ENCODE assay signal across 8 mouse cellular contexts in the genomic region with DNA sequence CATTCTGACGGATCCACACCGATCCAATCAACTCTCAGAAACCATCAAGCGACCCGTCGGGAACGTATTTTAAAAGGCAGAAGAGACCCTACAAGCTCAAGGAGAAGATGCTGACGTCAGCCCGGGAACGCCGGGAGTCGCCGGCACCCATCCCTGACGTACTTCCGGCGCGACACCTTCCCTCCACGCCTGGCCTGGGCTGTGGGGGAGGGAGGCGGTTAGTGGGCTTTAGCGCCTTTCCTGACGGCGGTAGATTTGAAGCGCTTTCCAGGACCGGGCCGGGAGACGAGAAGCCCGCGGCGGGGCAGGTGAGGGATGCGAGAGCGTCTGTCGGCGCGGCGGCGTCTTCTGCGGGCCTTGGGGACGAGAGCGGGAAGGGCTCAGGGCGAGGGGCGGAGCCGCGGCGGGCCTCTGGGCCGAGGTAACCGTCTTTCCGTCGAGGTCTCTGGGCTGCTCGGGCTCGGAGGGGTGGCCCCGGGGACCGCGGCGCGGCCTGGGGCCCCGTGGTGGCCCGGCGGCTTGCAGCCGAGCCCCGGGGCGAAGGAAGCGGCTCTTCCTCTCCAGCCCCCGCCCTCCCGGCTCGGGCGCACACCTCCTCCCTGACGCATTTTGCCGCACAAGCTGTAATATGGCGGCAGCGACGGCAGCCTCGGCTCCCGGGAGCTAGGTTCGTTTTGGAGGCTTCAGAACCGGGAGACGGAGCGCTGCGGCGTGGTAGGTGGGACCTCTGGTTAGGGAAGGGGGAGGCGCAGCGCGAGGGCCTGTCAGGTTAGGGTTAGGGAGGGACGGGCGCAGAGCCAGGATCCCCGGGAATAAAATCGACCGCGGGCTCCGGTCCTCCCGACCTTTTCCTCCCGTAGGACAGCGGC. TPM values are rescaled to one million over a fixed set of nuclear protein-coding genes. Genes with fewer than 3 reads are reported as not detected.
DNase-seq lines count a peak whose midpoint lies in the region; ATAC-seq and TF ChIP-seq lines count a peak whose summit lies in the region.

No protein-coding gene starts in this region.

- WGBS in cerebellum, adult 2 months, result under 1% methylated on average over 89 of the region's 91 CpGs
- 0% methylated on average over 86 of the region's 91 CpGs for WGBS in lung, embryonic 16.5 days

- TF ChIP-seq EP300 in MEL (IDR thresholded peaks at IDR 0.05; ENCODE audit: low read depth in 1 of 2, low read length in 2 of 2), result peak in 1 of 2 experiments; percentile 40; a peak in 1 of 4 replicates

- peak overlapping the region; percentile 91 to 95 for H3K4me3 ChIP-seq in MEL (ENCODE audit: control insufficient read depth in 1 of 2, insufficient read depth in 1 of 2, low read depth in 2 of 2, low read length in 2 of 2)
- H3K4me3 ChIP-seq in cerebellum, adult 2 months (replicated peaks; ENCODE audit: insufficient read depth, low read depth, low read length), result peak overlapping the region; percentile 72
- peak overlapping the region; percentile 99 for H3K4me3 ChIP-seq in lung, embryonic 16.5 days (ENCODE audit: low read length)

- peak in 1 of 2 experiments; percentile 85; a peak in 3 of 4 replicates for TF ChIP-seq POLR2A in MEL (IDR thresholded peaks at IDR 0.05; ENCODE audit: control insufficient read depth in 1 of 2, insufficient read depth in 1 of 2, low read depth in 1 of 2, low read length in 2 of 2, poor library complexity in 1 of 2)
- TF ChIP-seq POLR2A in cerebellum, adult 2 months (IDR thresholded peaks at IDR 0.05; ENCODE audit: borderline replicate concordance, insufficient read depth, low read length), result peak; percentile 92

- H3K36me3 ChIP-seq in MEL (ENCODE audit: control insufficient read depth in 1 of 2, insufficient read depth in 2 of 2, low read length in 2 of 2), result peaks cover 6 to 15% of the 10 kb centered on the region in 2 experiments
- H3K36me3 ChIP-seq in lung, embryonic 16.5 days (ENCODE audit: control insufficient read depth, insufficient read depth, low read length), result no peaks in the 10 kb centered on the region

- H3K4me2 ChIP-seq in lung, embryonic 16.5 days (ENCODE audit: low read depth, low read length), result peak overlapping the region; percentile 86

- no peaks in the 10 kb centered on the region for H3K9me3 ChIP-seq in MEL (replicated peaks; ENCODE audit: insufficient read depth, low read length)
- no peaks in the 10 kb centered on the region for H3K9me3 ChIP-seq in lung, embryonic 16.5 days (ENCODE audit: control insufficient read depth, low read length)

- peak overlapping the region; percentile 95 for H3K9ac ChIP-seq in MEL (ENCODE audit: control insufficient read depth, low read depth, low read length, poor library complexity, severe bottlenecking)
- peak overlapping the region; percentile 92 for H3K9ac ChIP-seq in lung, embryonic 16.5 days (ENCODE audit: low read length)

- peaks cover 33% of the 10 kb centered on the region for H3K79me2 ChIP-seq in MEL (ENCODE audit: control insufficient read depth, insufficient read depth, low read length, poor library complexity)

- H3K27me3 ChIP-seq in MEL (ENCODE audit: control insufficient read depth in 1 of 2, insufficient read depth in 2 of 2, low read length in 2 of 2), result peaks cover 8 to 13% of the 10 kb centered on the region in 2 experiments
- no peaks in the 10 kb centered on the region for H3K27me3 ChIP-seq in cerebellum, adult 2 months (ENCODE audit: control insufficient read depth, insufficient read depth, low read length)
- H3K27me3 ChIP-seq in lung, embryonic 16.5 days (ENCODE audit: control insufficient read depth, insufficient read depth, low read depth, low read length), result no peaks in the 10 kb centered on the region

- no peak for TF ChIP-seq CTCF in MEL (IDR thresholded peaks at IDR 0.05 in 2 of 3, conservative IDR thresholded peaks at IDR 0.05 in 1 of 3; ENCODE audit: control insufficient read depth in 1 of 3, insufficient read depth in 1 of 3, low read depth in 2 of 3, low read length in 3 of 3, poor library complexity in 1 of 3, severe bottlenecking in 1 of 3)
- TF ChIP-seq CTCF in cerebellum, adult 2 months (IDR thresholded peaks at IDR 0.05; ENCODE audit: borderline replicate concordance, insufficient read depth, low read depth, low read length), result no peak

- peak overlapping the region; percentile 82 for H3K27ac ChIP-seq in MEL (ENCODE audit: control insufficient read depth, low read depth, low read length)
- peak overlapping the region; percentile 35 for H3K27ac ChIP-seq in cerebellum, adult 2 months (ENCODE audit: insufficient read depth, low read length)
- H3K27ac ChIP-seq in lung, embryonic 16.5 days (ENCODE audit: low read length), result peak overlapping the region; percentile 87

- peak; percentile 87 to 91 for ATAC-seq in hematopoietic stem cell, adult 5-6 weeks (replicated peaks in 1 of 2; ENCODE audit: insufficient read depth in 1 of 2, low FRiP score in 2 of 2, low TSS enrichment in 1 of 2, low read depth in 1 of 2, poor library complexity in 2 of 2, severe bottlenecking in 2 of 2)
- peak; percentile 96 for ATAC-seq in lung, embryonic 16.5 days (ENCODE audit: low read depth)

- no peak for TF ChIP-seq RAD21 in MEL (IDR thresholded peaks at IDR 0.05; ENCODE audit: low read depth, low read length)

- peak; percentile 95 for DNase-seq in MEL (ENCODE audit: low read depth, low spot score)
- DNase-seq in cerebellum, adult 2 months, result peak; percentile 93 to 96
- DNase-seq in forelimb bud, embryonic 11.5 days (ENCODE audit: low read depth, low spot score), result peak; percentile 94
- DNase-seq in layer of hippocampus, adult 9-10 months (ENCODE audit: low spot score), result peak; percentile 81
- peak; percentile 91 for DNase-seq in ovary, postnatal 10 days (ENCODE audit: low spot score)
- DNase-seq in thymus, postnatal 10 days (ENCODE audit: low spot score in 2 of 2), result peak; percentile 80 to 88

- peaks cover 0 to 5% of the 10 kb centered on the region in 2 experiments; a peak in 3 of 4 replicates for H3K4me1 ChIP-seq in MEL (ENCODE audit: control insufficient read depth in 1 of 2, insufficient read depth in 2 of 2, low read length in 2 of 2)
- H3K4me1 ChIP-seq in cerebellum, adult 2 months (ENCODE audit: control insufficient read depth, insufficient read depth, low read length), result no peaks in the 10 kb centered on the region
- H3K4me1 ChIP-seq in lung, embryonic 16.5 days (replicated peaks; ENCODE audit: control insufficient read depth, insufficient read depth, low read length), result peaks cover 10% of the 10 kb centered on the region

TF ChIP-seq in MEL, 35 proteins besides CTCF, POLR2A, EP300 and RAD21 (continues in another document):
- TF ChIP-seq CHD1 (IDR thresholded peaks at IDR 0.05; ENCODE audit: low read depth, low read length) (no peak), MAZ (IDR thresholded peaks at IDR 0.05; ENCODE audit: low read depth, low read length) (peak; percentile 93), ZMIZ1 (IDR thresholded peaks at IDR 0.05; ENCODE audit: low read depth, low read length) (peak; percentile 23), NELFE (IDR thresholded peaks at IDR 0.05; ENCODE audit: low read depth, low read length) (peak; percentile 84), GABPA (IDR thresholded peaks at IDR 0.05; ENCODE audit: low read depth, low read length) (peak; percentile 74; the same call in 1 of the 2 replicates), TBP (IDR thresholded peaks at IDR 0.05; ENCODE audit: low read depth, low read length) (peak; percentile 67), POLR2AphosphoS2 (IDR thresholded peaks at IDR 0.05; ENCODE audit: low read length) (peak; percentile 76; the same call in 1 of the 2 replicates), MXI1 (IDR thresholded peaks at IDR 0.05; ENCODE audit: low read depth, low read length) (peak; percentile 93), MYC (IDR thresholded peaks at IDR 0.05; ENCODE audit: low read depth, low read length) (peak; percentile 78; the same call in 1 of the 2 replicates), UBTF (IDR thresholded peaks at IDR 0.05; ENCODE audit: borderline replicate concordance, insufficient read depth, low read depth, low read length) (peak; percentile 79; the same call in 1 of the 2 replicates), JUND (IDR thresholded peaks at IDR 0.05; ENCODE audit: low read depth, low read length) (peak; percentile 17; the same call in 1 of the 2 replicates), ZKSCAN1 (IDR thresholded peaks at IDR 0.05; ENCODE audit: low read depth, low read length) (no peak), HCFC1 (IDR thresholded peaks at IDR 0.05; ENCODE audit: low read depth, low read length) (peak; percentile 97), ZC3H11A (IDR thresholded peaks at IDR 0.05; ENCODE audit: low read depth, low read length) (peak; percentile 27; the same call in 1 of the 2 replicates), USF1 (IDR thresholded peaks at IDR 0.05; ENCODE audit: low read depth, low read length) (no peak), SMC3 (IDR thresholded peaks at IDR 0.05; ENCODE audit: low read depth, low read length) (no peak), GATA1 (IDR thresholded peaks at IDR 0.05; ENCODE audit: low read depth, low read length) (no peak), MYB (IDR thresholded peaks at IDR 0.05; ENCODE audit: low read depth, low read length) (peak; percentile 36; the same call in 1 of the 2 replicates), TAL1 (IDR thresholded peaks at IDR 0.05; ENCODE audit: low read length) (no peak)

RNA-seq across cellular contexts. Expression of a gene that starts 0.5 kb away (rescaled TPM):
- 12.5 and 13.5 TPM in 2 replicates for total RNA-seq in MEL (2012; rRNA removed)
- polyA plus RNA-seq in MEL (2012; ENCODE audit: insufficient read depth in 1 of 2, insufficient read length in 2 of 2, low read depth in 1 of 2, low replicate concordance in 2 of 2, missing spikeins in 1 of 2), result 100 to 1,000 TPM; 115 to 132 TPM
- polyA plus RNA-seq in cerebellum, adult 2 months (2012; rRNA removed), result 23.2 and 24.0 TPM in 2 replicates
- total RNA-seq in hematopoietic stem cell, adult 5-6 weeks (2017), result 86.2 and 112 TPM in 2 replicates
- 123 and 125 TPM in 2 replicates for polyA plus RNA-seq in lung, embryonic 16.5 days (2015; fragmentation: Nextera tagmentation; extraction: Ambion mirVana)

RNA-seq across cellular contexts. Expression of a gene that starts 9.6 kb away (rescaled TPM):
- total RNA-seq in MEL (2012; rRNA removed), result 8.9 and 9.8 TPM in 2 replicates
- polyA plus RNA-seq in MEL (2012; ENCODE audit: insufficient read depth in 1 of 2, insufficient read length in 2 of 2, low read depth in 1 of 2, low replicate concordance in 2 of 2, missing spikeins in 1 of 2), result 10 to 100 TPM in 1 of 2 experiments, not detected in 1; 15.7 TPM
- polyA plus RNA-seq in cerebellum, adult 2 months (2012; rRNA removed), result 16.5 and 16.6 TPM in 2 replicates
- 16.5 and 18.6 TPM in 2 replicates for total RNA-seq in hematopoietic stem cell, adult 5-6 weeks (2017)
- 9.0 and 9.8 TPM in 2 replicates for polyA plus RNA-seq in lung, embryonic 16.5 days (2015; fragmentation: Nextera tagmentation; extraction: Ambion mirVana)

RNA-seq across cellular contexts. Expression of a gene that starts 53.0 kb away (rescaled TPM):
- total RNA-seq in MEL (2012; rRNA removed), result 0.10 and 0.12 TPM in 2 replicates
- polyA plus RNA-seq in MEL (2012; ENCODE audit: insufficient read depth in 1 of 2, insufficient read length in 2 of 2, low read depth in 1 of 2, low replicate concordance in 2 of 2, missing spikeins in 1 of 2), result under 1 TPM in 1 of 2 experiments, not detected in 1; 0.04 TPM
- polyA plus RNA-seq in cerebellum, adult 2 months (2012; rRNA removed), result 0.13 and 0.16 TPM in 2 replicates
- total RNA-seq in hematopoietic stem cell, adult 5-6 weeks (2017), result not detected in 2 replicates
- 1.8 and 2.9 TPM in 2 replicates for polyA plus RNA-seq in lung, embryonic 16.5 days (2015; fragmentation: Nextera tagmentation; extraction: Ambion mirVana)

Comparison
In these comparisons a context has a peak if more than half of its experiments do, and no peak if none do; other contexts are left out.
1. Peak in every context shown above with its lines: DNase-seq, ATAC-seq, H3K4me3 ChIP-seq and H3K27ac ChIP-seq.
2. H3K27ac ChIP-seq: peak in every context shown above with its lines; median percentile 87 in lung, embryonic 16.5 days; 82 in MEL; 35 in cerebellum, adult 2 months.